Mouse (Mus musculus) gastrocnemius, adult 8-10 months (tissue): ENCODE results near the gene St7. TPM values are rescaled to one million over a fixed set of nuclear protein-coding genes. Genes with fewer than 3 reads are reported as not detected.

Experiments
- DNase-seq, 2 experiments: peaks; one replicate each; pipeline ENCODE4 v3.0.0; 2022; ENCODE audit warnings: low spot score in 2 of 2
- total RNA-seq, 4 experiments: library from RNA; stranded (reverse); gene quantifications; 2 replicates each; pipeline ENCODE4 v1.2.4; 2022

The St7 gene
- total RNA-seq, 4 experiments from 2014 or later: 11.3 to 16.0 (median 12.5) TPM

DNA sequence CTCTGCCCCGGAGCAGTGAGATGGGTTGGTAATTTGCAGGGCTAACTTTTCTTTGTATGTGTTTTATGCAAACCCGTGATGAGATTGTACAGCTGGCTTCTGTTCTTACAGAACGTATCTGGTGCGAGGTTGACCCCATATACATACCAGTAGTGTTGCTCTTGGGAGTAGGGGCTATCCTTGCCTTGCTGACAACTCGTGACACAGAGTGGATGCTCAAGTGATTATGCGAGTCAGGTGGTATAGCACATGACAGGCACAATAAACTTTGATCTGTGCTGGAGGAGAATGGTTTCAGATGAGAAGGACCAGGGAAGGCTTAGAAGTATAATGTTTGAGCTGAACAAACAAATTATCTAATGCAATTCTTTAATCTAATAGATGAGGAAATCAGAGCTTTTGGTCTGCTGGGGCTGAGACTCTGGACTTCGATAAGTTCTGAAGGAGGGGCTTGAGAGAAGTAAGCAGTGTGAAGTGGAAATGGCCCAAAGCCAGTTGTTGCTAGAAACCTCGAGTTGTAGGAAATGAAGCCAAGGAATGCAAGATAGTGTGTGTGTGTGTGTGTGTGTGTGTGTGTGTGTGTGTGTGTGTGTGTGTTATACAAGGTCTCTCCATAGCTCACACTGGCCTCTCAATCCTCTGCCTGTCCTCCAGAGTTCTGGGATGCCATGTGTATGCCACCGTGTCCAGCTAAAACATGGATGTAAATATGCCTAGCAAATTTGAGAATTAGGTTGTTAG is 251.3 kb downstream of the St7 start:
- DNase-seq: no peak

DNA sequence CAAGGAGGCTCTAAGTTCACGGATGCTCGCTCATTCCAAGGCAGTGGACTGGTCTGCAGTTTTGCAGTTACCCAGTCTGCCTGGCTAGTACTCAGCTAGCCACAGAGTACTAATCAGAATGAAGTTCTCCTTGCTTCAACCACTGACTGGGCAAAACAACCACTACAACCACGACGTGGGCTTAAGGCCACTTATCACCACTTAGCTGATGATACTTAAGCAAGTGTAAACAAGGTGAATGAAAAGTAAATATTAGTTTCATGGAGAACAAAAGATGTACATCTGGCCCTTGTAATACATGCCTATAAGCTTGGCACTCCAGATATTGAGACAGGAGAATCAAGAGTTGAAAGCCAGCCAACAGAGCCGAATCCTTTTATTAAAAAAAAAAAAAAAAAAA is 253.7 kb downstream of the St7 start:
- no peak for DNase-seq

- no peak for DNase-seq
Observed at GRCm38 (mm10) chr6:17947130-17947831, 254.5 kb downstream of the St7 start.

DNA sequence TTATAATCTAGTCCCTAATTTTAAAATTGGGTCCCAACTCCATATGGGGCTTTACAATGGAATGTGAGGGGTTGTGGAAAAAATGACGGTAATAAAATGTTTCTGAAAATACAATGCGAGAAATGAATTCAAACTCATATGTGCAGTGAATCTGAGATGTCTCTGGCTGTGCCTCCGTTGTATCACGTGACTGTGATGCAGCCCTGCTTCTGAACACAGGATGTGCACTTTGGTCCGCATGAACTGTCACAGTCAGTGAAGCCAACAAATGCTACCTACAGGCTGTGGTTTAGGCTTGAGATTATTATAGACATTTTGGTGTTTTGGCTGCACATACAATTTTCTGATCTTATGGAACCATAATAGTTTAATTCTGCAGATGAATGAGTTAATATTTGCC is 256.4 kb downstream of the St7 start:
- DNase-seq: no peak

DNA sequence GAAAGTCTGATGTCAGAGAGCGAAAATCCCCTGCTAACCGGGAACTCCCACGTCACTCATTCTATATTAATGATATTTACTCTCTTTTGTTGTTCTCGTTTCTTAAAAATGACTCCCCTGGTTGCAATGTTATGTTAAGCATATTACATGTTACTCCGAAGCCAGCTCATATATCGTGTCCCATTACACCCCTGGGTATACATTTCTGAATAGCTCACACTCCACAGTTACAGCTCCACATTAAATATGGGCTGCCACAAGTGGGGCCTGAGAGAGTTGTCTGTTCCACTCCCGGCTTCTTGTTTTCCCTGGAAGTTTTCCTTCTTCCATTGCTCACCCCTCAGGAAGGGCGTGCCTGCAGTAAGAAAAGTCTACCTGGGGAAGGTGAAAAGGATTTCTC is 259.0 kb downstream of the St7 start:
- no peak for DNase-seq

DNA sequence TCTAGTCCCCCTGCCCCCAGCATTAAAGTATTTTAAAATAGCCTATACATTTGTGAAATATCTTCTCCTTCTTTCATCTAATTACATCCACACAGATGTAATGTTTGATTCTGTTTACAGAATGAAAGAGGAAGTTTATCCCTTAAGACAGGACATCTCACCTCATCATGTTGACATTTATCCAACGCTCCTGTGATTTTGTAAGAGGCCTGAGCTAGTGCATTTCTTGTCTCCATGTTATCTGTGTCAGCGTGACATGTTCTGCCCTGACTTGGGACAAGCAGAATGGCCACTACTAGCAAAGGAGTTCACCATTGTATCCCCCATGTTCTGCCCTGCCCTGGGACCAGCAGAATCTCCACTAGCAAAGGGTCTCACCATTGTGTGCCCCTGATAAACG is 270.7 kb downstream of the St7 start:
- no peak for DNase-seq

GRCm38 (mm10) chr6:17968467-17969144 is 275.9 kb downstream of the St7 start:
- no peak for DNase-seq

DNA sequence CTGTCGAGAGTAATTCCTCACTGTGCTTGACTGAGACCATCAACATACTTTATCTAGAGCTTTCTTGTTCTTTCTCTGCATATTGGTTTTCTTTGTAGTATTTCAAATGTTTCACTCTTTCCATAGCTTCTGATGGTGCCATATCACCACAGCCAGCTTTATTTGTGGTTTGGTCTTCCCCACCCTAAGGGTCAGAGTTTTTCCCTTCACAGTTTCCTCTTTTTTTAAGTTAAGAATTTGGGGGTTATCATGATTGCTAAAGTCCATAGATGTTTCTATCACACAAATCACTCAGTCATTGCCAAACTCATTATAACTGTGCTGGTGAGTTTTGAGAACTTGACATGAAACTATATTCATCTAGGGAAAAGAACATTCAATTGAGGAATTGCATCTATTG is 277.1 kb downstream of the St7 start:
- no peak for DNase-seq

GRCm38 (mm10) chr6:17971393-17971792 is 278.7 kb downstream of the St7 start:
- no peak for DNase-seq

GRCm38 (mm10) chr6:17974416-17974815 is 281.7 kb downstream of the St7 start:
- DNase-seq: no peak

DNA sequence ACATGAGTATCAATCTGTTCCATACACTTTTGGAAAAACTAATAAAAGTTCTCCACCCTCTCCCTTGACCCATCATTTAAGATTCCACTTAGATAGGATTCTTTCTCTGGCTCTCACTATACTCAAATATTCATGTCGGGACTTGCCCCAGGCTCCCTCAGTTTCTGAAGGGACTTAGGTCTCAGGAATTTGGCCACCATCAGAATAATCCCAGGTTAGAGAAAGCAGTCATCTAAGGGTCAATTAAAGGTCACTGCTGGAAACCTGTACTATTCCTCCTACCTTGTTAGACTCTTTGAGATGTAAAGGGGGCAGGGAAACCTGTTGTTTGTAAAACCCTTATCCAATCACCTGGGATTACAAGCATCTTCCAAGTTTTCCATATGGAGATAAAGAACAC is 284.4 kb downstream of the St7 start:
- no peak for DNase-seq

GRCm38 (mm10) chr6:17978324-17978723 is 285.6 kb downstream of the St7 start:
- no peak for DNase-seq

GRCm38 (mm10) chr6:17978881-17979280 is 286.1 kb downstream of the St7 start:
- no peak for DNase-seq

GRCm38 (mm10) chr6:17979361-17979760 is 286.6 kb downstream of the St7 start:
- no peak for DNase-seq

DNA sequence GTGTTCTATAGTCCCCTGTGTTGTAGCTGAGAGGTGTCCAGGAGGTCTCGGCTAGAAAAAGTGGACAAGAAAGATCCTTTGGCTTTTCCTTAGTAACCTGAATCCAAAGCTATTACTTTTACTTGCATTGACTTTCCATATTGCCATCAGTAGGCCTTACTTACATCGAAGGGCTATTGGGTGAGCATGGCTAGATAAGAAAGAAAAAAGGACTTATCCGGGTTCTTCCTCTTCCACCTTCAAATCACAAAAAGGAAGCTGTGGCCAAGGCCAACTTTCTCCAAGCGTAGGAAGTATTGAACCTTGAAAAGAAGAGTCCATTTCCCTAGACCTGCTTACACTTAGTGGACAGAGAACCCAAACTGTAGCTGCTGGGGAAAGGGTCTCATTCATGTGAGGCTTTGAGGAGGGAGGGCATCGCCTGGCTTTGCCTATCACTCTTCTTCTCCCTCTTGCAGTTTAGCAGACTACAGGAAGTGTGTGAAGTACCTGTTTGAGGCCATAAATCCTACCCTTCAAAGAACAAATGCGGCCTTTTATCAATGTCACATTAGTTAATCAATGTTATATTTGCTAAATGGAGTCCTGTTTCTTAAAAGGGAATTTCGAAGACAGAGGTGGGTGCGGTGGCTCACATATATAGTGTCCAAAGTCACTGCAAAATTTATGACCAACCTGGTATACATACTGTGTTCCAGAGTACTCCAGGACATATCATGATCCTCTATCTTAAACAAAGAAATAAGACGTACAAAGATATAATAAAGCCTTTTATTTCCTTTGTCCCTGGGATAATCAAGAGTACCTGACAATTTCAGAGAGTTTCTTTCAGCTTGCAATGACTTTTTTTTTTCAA is 297.7 kb downstream of the St7 start:
- DNase-seq: no peak

GRCm38 (mm10) chr6:17991625-17992024 is 298.9 kb downstream of the St7 start:
- DNase-seq: no peak

Other genes starting within 250 kb of the St7 start
- 10 to 100 TPM; 11.4 to 15.6 (median 13.2) TPM for gene Met, start 229.1 kb upstream of the St7 start, total RNA-seq
- 100 to 1,000 TPM; 280 to 354 (median 306) TPM for gene Capza2, start 56.7 kb upstream of the St7 start, total RNA-seq